Mouse (Mus musculus): ENCODE data around the gene Skil. TPM values are rescaled to one million over a fixed set of nuclear protein-coding genes. Genes with fewer than 3 reads are reported as not detected.

The Skil gene
- polyA plus RNA-seq (2012; rRNA removed), result 23.5 and 24.2 TPM in 2 replicates

DNA sequence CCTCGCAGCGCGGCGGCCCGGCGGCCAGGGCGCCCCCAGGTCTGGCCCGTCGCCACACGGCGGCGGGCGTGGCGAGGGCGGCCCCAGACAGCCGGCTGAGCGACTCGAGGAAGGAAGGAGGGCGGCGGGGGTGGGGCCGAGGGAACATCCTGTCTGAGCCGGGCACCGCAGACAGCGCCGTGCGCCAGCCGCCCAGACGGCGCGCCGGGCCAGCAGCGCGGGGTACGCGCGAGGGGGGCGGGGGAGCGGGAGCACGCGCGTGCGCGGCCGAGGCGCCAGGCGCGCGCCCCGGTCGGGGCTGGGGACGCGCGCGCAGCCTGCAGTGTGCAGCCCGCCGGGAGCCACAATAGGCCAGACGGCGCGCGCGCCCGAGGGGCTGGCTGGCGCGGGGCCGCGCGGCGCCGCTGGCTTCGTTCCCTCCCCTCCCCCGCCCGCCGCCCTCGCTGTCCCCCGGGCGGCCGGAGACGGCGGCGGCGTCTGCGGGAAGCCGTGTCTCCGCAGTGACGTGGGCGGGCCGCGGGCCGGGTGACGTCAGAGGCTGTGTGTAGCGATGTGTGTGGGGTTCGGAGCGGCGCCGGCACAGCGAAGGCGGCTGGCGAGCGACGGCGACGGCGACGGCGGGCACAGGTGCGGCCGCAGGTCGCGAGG, at the start of gene Skil:
Gene Skil, plus strand, starts transcription at position 528 of the 648 bp plus-strand sequence.
- peaks cover 6% of the 10 kb centered on the region for H3K4me1 ChIP-seq (ENCODE audit: control insufficient read depth, insufficient read depth, low read length)
- TF ChIP-seq CTCF (IDR thresholded peaks at IDR 0.05; ENCODE audit: extremely low read depth, insufficient read depth, low read length) (no peak), POLR2A (IDR thresholded peaks at IDR 0.05; ENCODE audit: extremely low read depth, insufficient read depth, low read length) (0 out of 2 replicates have a peak, but pooled peaks have one; percentile 36)
- peak within 1 kb of the TSS; percentile 81 for H3K4me3 ChIP-seq (ENCODE audit: insufficient read depth, low read length)
- H3K27ac ChIP-seq (ENCODE audit: insufficient read depth, low read length), result peak within 1 kb of the TSS; percentile 100

DNA sequence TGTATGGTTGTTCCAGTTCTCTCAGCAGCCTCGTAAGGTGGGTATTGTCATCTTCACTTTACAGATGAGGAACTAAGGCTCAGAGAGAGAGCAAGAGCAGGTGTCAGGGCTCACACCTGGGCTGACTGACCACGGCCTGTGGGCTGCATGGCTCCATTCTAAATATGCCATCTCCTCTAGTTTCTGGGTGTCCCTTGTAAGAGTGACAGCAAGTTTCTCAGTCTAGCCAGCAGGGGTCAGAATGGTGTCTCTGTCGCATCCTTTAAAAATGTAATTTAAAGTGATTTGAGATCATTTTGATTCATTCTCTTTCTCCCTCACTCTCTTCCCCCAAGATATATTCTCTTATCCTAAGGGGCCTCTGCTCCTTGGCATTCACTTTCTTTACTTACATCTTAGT, 47.6 kb upstream of the Skil start:
- no peak overlapping the region for H3K27ac ChIP-seq (ENCODE audit: insufficient read depth, low read length)
- TF ChIP-seq CTCF (IDR thresholded peaks at IDR 0.05; ENCODE audit: extremely low read depth, insufficient read depth, low read length), result peak; percentile 38; the same call in 1 of the 2 replicates
- TF ChIP-seq POLR2A (IDR thresholded peaks at IDR 0.05; ENCODE audit: extremely low read depth, insufficient read depth, low read length), result no peak
- no peaks in the 10 kb centered on the region; the same call in 1 of the 2 replicates for H3K4me1 ChIP-seq (ENCODE audit: control insufficient read depth, insufficient read depth, low read length)
- H3K4me3 ChIP-seq (ENCODE audit: insufficient read depth, low read length), result no peak overlapping the region

DNA sequence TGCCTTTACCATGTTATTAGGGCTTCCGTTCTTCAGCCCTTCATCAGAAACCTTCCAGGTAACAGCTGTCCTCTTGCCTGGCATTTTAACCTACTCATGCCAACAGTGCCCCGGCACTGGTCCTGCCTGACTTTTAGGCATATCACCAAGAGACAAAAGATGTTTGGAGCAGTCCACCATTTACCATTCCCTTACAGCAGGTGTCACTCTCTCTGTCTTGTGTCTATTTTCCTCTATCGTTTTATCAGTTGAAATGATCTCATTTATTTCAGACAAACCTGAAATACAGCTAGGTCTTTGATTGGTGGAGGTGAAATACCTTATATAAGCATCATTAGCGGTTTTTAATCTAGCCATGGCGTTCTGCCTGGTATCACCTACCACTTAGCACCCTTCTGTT, 45.8 kb upstream of the Skil start:
- H3K4me3 ChIP-seq (ENCODE audit: insufficient read depth, low read length), result no peak overlapping the region
- no peak overlapping the region for H3K27ac ChIP-seq (ENCODE audit: insufficient read depth, low read length)
- H3K4me1 ChIP-seq (ENCODE audit: control insufficient read depth, insufficient read depth, low read length), result no peaks in the 10 kb centered on the region; the same call in 1 of the 2 replicates
- TF ChIP-seq CTCF (IDR thresholded peaks at IDR 0.05; ENCODE audit: extremely low read depth, insufficient read depth, low read length) (no peak), POLR2A (IDR thresholded peaks at IDR 0.05; ENCODE audit: extremely low read depth, insufficient read depth, low read length) (no peak)

DNA sequence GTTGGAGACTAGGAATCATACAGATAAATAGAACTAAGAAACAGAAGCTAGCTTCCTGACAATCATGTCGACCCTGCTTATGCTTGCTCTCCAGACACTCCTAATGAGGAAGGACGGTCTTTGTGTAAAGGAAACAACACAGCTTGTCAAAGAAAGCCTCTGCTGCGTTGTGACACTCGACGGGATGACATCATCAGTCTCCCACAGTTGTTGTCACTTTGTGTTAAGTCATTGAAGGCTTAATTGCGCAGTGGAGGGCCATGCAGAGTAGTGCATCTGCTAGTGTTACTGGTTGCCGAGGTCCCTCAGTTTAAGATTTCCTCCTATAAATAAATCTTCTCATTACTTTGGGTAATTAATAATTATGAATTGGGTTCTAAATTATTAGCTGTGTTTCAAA, 44.5 kb upstream of the Skil start:
- Histone ChIP-seq H3K4me3 (ENCODE audit: insufficient read depth, low read length) (no peak overlapping the region), H3K27ac (ENCODE audit: insufficient read depth, low read length) (no peak overlapping the region), H3K4me1 (ENCODE audit: control insufficient read depth, insufficient read depth, low read length) (no peaks in the 10 kb centered on the region; the same call in 1 of the 2 replicates)
- TF ChIP-seq CTCF (IDR thresholded peaks at IDR 0.05; ENCODE audit: extremely low read depth, insufficient read depth, low read length) (no peak), POLR2A (IDR thresholded peaks at IDR 0.05; ENCODE audit: extremely low read depth, insufficient read depth, low read length) (no peak)

DNA sequence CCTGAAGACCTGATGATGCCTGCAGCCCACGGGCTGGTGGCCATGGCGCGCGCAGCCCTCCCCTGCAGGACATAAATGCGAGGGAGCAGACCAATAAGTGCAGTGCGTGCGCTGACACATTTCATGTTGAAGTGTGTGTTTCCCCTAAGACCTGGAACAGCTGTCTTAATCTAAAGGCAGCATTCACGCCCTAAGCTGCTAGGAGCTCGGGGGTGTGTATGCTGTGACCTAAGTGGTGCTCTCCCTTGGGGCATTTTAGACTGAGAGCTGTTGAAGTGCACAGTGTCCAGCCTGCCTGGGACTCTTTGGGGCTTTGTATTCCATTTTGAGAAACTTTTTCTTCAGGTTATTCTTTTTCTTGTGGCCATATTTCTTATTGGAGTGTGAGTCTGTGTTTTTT, 43.1 kb upstream of the Skil start:
- H3K27ac ChIP-seq (ENCODE audit: insufficient read depth, low read length), result no peak overlapping the region
- no peaks in the 10 kb centered on the region; the same call in 1 of the 2 replicates for H3K4me1 ChIP-seq (ENCODE audit: control insufficient read depth, insufficient read depth, low read length)

DNA sequence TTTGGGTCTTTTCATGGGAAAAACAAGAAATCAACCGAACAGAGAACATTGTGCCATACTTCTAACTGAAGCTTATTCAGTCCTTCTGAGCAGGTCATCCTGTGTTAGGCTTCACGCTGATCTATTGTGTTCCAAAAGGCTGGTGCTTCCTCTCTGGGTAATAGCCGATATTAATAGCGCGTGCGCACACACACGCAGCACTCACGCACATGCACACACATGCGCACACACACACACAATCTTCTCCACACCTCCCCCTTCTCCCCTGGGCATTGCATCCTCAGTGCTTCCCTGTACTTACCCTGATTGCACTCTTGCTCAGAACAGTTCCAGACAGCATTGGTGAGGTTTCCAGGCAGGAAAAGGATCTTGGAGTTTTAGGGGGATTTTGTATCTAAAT, 41.7 kb upstream of the Skil start:
- Histone ChIP-seq H3K4me3 (ENCODE audit: insufficient read depth, low read length) (no peak overlapping the region), H3K4me1 (ENCODE audit: control insufficient read depth, insufficient read depth, low read length) (no peaks in the 10 kb centered on the region; the same call in 1 of the 2 replicates), H3K27ac (ENCODE audit: insufficient read depth, low read length) (no peak overlapping the region)
- TF ChIP-seq CTCF (IDR thresholded peaks at IDR 0.05; ENCODE audit: extremely low read depth, insufficient read depth, low read length) (no peak), POLR2A (IDR thresholded peaks at IDR 0.05; ENCODE audit: extremely low read depth, insufficient read depth, low read length) (no peak)

More for the DNA sequence above, 43.1 kb upstream of the Skil start:
- H3K4me3 ChIP-seq (ENCODE audit: insufficient read depth, low read length), result no peak overlapping the region
- TF ChIP-seq CTCF (IDR thresholded peaks at IDR 0.05; ENCODE audit: extremely low read depth, insufficient read depth, low read length) (no peak), POLR2A (IDR thresholded peaks at IDR 0.05; ENCODE audit: extremely low read depth, insufficient read depth, low read length) (no peak)

DNA sequence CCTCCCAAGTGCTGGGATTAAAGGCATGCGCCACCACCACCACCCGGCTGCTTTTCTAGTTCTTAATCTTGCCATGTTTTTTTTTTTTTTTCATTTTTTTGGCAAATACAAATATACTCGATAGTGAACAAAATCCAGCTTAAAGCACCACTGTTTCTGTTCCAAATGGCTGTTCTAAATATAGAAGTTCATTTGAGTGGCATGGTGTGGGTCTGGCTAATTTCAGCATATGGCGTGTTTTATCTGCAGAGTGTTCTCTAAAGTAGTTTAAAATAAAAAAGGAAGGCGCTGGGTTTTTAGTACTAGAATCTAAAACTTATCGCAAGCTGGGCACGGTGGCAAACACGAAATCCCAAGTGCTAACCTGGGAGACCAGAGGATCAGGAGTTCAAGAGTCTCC, 40.0 kb upstream of the Skil start:
- Histone ChIP-seq H3K4me1 (ENCODE audit: control insufficient read depth, insufficient read depth, low read length) (no peaks in the 10 kb centered on the region), H3K4me3 (ENCODE audit: insufficient read depth, low read length) (no peak overlapping the region), H3K27ac (ENCODE audit: insufficient read depth, low read length) (no peak overlapping the region)
- TF ChIP-seq POLR2A (IDR thresholded peaks at IDR 0.05; ENCODE audit: extremely low read depth, insufficient read depth, low read length) (no peak), CTCF (IDR thresholded peaks at IDR 0.05; ENCODE audit: extremely low read depth, insufficient read depth, low read length) (no peak)

DNA sequence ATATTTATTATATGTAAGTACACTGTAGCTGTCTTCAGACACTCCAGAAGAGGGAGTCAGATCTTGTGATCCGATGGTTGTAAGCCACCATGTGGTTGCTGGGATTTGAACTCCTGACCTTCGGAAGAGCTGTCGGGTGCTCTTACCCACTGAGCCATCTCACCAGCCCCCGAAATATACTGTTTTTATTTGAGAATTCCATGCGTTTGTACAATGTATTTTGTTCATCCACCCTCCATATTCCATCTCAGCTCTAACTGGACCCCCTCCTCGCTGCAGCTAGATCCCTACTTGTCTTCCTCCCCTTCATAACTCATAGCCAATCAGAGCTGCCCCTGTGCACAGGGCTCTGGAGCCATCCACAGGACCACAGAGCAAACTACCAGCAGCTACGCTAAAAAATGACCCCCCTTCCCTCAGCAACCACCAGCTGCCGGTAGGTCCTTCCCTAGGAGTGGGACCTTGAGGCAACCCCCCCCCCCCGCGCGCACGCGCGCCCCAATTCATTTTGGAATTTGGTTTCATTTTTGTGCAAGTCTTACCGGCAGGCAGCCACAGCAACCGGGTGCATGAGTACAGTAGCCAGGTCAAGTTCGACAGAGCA, 38.7 kb upstream of the Skil start:
- TF ChIP-seq CTCF (IDR thresholded peaks at IDR 0.05; ENCODE audit: extremely low read depth, insufficient read depth, low read length) (no peak), POLR2A (IDR thresholded peaks at IDR 0.05; ENCODE audit: extremely low read depth, insufficient read depth, low read length) (no peak)
- Histone ChIP-seq H3K27ac (ENCODE audit: insufficient read depth, low read length) (no peak overlapping the region), H3K4me1 (ENCODE audit: control insufficient read depth, insufficient read depth, low read length) (no peaks in the 10 kb centered on the region)

DNA sequence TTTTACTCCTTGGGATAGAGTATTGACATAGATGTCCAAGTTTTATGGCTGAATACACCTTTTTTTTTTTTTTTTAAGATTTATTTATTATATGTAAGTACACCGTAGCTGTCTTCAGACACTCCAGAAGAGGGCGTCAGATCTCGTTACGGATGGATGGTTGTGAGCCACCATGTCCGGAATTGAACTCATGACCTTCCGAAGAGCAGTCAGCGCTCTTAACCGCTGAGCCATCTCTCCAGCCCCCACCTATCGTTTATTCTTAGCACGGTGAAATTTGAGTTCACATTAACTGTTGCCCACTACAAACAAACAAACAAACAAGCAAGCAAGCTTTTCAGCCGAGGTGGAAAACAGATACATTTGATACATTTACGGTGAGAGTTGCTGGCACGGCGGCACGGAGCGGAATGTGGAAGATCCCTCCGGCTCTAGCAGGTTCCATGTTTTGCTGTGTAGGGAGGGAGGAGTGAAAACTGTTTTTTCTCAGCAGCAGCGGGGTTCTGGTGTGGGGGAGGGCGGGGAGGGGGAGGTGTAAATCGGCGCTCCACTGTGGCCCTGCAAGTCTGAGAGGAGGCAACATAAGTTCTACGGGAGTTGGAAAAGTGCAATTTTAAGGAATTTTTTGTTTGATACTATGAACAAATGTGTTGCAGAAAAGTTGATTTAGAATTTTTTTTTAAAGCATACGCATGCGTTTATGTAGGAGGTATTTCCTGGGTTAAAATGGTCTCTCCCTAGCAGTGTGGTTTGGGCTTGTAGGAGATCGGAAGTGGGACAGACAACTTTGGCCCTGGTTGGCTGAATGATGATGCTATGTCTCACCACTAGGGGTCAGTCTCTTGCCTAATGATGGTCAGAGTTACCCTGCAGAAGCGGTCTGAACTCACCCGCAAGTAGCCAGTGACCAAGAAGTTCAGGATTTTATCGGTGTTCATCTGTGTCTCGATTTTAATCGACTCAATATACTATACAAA, 37.9 kb upstream of the Skil start:
- Histone ChIP-seq H3K27ac (ENCODE audit: insufficient read depth, low read length) (no peak overlapping the region), H3K4me1 (ENCODE audit: control insufficient read depth, insufficient read depth, low read length) (no peaks in the 10 kb centered on the region), H3K4me3 (ENCODE audit: insufficient read depth, low read length) (peak overlapping the region; percentile 78)
- TF ChIP-seq POLR2A (IDR thresholded peaks at IDR 0.05; ENCODE audit: extremely low read depth, insufficient read depth, low read length) (no peak), CTCF (IDR thresholded peaks at IDR 0.05; ENCODE audit: extremely low read depth, insufficient read depth, low read length) (peak; percentile 94)

More for the DNA sequence above, 38.7 kb upstream of the Skil start:
- H3K4me3 ChIP-seq (ENCODE audit: insufficient read depth, low read length), result peak overlapping the region; percentile 78
